Mouse (Mus musculus) midbrain, embryonic 12.5 days (tissue): ENCODE data around the gene Clcn7. TPM values are rescaled to one million over a fixed set of nuclear protein-coding genes. Genes with fewer than 3 reads are reported as not detected.
"Not testable (repeated sequence)": the region's sequence is repeated elsewhere in the genome, so short reads cannot be mapped to it uniquely, and the experiment has no call there.

ENCODE experiments used
- ATAC-seq: fragments of 200-750 bp; cut with Nextera tagmentation; 2 replicates; pipeline ENCODE4 v1.8.0; 2017; ENCODE audit warnings: low read depth, moderate TSS enrichment, moderate library complexity; ENCODE audit not compliant: low FRiP score
- H3K27ac ChIP-seq: fragments of 300-500 bp; sonication (generic); replicated peaks from 2 replicates; pipeline ENCODE4 v1.5.1; 2016; ENCODE audit warnings: mild to moderate bottlenecking
- H3K27me3 ChIP-seq: fragments of 300-500 bp; sonication (generic); 2 replicates; pipeline ENCODE4 v1.6.1; 2016; ENCODE audit warnings: mild to moderate bottlenecking
- H3K36me3 ChIP-seq: fragments of 300-500 bp; sonication (generic); 2 replicates; pipeline ENCODE4 v1.6.1; 2016
- H3K4me1 ChIP-seq: fragments of 300-500 bp; sonication (generic); 2 replicates; pipeline ENCODE4 v1.6.1; 2016
- H3K4me2 ChIP-seq: fragments of 300-500 bp; sonication (generic); replicated peaks from 2 replicates; pipeline ENCODE4 v1.6.1; 2016; ENCODE audit warnings: mild to moderate bottlenecking, moderate library complexity
- H3K4me3 ChIP-seq: fragments of 300-500 bp; sonication (generic); 2 replicates; pipeline ENCODE4 v1.5.1; 2016; ENCODE audit warnings: mild to moderate bottlenecking
- H3K9ac ChIP-seq: fragments of 300-500 bp; sonication (generic); replicated peaks from 2 replicates; pipeline ENCODE4 v1.6.1; 2016; ENCODE audit warnings: mild to moderate bottlenecking, moderate library complexity
- H3K9me3 ChIP-seq: fragments of 300-500 bp; sonication (generic); 2 replicates; pipeline ENCODE4 v1.6.1; 2016; ENCODE audit warnings: mild to moderate bottlenecking
- whole genome bisulfite sequencing: fragments of 180-500 bp; shearing (Covaris S2); methylation state at CpG from one replicate; pipeline ENCODE4 v1.1.7; 2016; 5-methylcytosine and 5-hydroxymethylcytosine counted together
- polyA plus RNA-seq: library from polyadenylated mRNA; unstranded; fragments of >200 nt; fragmentation: Nextera tagmentation; extraction: Ambion mirVana; gene quantifications from 2 replicates; pipeline ENCODE4 v1.2.1, GENCODE M21; 2016

Clcn7 gene
- polyA plus RNA-seq, 1 experiment from 2014 or later: 28.7 TPM

DNA sequence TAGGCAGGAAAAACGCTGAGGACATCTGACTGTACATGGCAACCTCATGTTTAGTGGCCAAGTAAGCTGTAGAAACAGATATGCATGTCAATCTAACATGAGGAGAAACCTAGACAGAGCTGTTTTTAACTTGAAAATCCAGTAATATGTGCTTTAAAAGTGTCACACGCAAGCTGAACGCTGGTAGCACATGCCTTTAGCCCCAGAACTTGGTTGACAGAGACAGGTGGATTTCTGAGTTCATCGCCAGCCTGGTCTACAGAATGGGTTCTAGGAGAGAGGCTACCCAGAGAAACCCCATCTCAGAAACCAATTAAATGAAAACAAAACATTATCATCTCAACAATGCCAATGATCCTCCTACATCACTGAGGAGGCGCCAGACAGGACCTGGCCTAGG lies 22.0 kb upstream of the Clcn7 start:
- Histone ChIP-seq H3K9me3 (no peaks in the 10 kb centered on the region), H3K4me3 (no peak overlapping the region), H3K36me3 (peaks cover 58% of the 10 kb centered on the region), H3K4me2 (no peak overlapping the region), H3K27ac (no peak overlapping the region), H3K4me1 (peaks cover 15% of the 10 kb centered on the region), H3K27me3 (no peaks in the 10 kb centered on the region), H3K9ac (no peak overlapping the region)
- no peak for ATAC-seq
- 90% methylated on average over 5 of the region's 5 CpGs for WGBS

DNA sequence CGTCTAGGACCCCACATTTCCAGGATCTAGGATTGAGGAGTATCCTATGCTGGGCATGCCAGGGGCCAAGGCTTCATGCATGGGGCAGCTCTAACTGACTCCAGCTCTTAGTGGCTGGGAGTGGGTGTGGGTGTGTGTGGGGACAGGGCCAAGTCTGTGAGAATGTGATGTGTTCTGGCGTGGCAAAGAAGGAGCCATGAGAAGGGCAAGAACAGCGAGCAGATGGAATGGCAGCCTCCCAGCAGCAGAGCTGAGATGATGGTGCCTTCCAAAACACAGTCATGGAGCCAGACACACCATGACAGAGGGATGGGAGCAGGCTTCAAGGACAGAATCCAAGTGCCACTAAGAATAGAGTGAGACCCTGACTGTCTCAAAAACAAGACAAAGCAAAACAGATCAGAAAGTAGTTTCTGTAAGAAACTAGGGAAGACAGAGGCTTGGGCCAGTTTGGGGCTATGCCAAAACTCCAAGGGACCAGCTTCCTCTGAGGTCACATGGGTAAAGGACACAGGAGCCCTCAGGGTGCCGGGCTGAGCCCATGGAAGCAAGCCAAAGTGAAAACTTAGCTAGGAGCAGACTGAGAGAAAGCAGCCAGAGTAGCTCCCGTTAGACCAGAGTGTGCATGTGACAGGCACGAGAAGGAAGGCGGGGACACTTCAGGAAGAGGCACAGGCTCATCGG lies 21.3 kb upstream of the Clcn7 start:
- H3K9me3 ChIP-seq: no peaks in the 10 kb centered on the region
- WGBS: 87% methylated on average over 8 of the region's 8 CpGs
- no peak overlapping the region for H3K4me3 ChIP-seq
- peaks cover 17% of the 10 kb centered on the region for H3K4me1 ChIP-seq
- H3K9ac ChIP-seq: no peak overlapping the region
- H3K27ac ChIP-seq: no peak overlapping the region
- H3K4me2 ChIP-seq: no peak overlapping the region
- H3K36me3 ChIP-seq: peaks cover 51% of the 10 kb centered on the region
- H3K27me3 ChIP-seq: no peaks in the 10 kb centered on the region
- no peak for ATAC-seq

DNA sequence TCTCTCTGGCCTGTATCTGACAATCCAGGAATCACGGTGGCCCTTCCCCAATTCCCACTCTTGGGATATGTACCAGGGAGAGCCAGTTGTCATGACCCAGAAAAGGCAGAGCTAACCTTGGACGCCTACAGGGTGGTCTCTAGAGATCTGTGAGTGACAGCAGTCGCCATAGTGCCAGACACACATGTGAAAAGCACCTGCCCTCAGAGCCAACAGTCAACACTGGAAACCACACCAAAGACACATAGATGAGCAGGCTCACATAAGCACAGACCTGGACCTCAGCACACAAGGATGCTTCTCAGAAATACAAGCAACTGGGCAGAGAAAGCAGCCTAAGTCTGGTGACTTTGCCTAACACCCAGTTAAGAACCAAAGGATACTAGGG lies 20.8 kb upstream of the Clcn7 start:
- WGBS: 85% methylated on average over 3 of the region's 3 CpGs
- Histone ChIP-seq H3K4me1 (peaks cover 17% of the 10 kb centered on the region), H3K27ac (no peak overlapping the region), H3K4me2 (no peak overlapping the region), H3K4me3 (no peak overlapping the region), H3K36me3 (peaks cover 46% of the 10 kb centered on the region), H3K9me3 (no peaks in the 10 kb centered on the region), H3K9ac (no peak overlapping the region), H3K27me3 (no peaks in the 10 kb centered on the region)
- ATAC-seq: no peak

DNA sequence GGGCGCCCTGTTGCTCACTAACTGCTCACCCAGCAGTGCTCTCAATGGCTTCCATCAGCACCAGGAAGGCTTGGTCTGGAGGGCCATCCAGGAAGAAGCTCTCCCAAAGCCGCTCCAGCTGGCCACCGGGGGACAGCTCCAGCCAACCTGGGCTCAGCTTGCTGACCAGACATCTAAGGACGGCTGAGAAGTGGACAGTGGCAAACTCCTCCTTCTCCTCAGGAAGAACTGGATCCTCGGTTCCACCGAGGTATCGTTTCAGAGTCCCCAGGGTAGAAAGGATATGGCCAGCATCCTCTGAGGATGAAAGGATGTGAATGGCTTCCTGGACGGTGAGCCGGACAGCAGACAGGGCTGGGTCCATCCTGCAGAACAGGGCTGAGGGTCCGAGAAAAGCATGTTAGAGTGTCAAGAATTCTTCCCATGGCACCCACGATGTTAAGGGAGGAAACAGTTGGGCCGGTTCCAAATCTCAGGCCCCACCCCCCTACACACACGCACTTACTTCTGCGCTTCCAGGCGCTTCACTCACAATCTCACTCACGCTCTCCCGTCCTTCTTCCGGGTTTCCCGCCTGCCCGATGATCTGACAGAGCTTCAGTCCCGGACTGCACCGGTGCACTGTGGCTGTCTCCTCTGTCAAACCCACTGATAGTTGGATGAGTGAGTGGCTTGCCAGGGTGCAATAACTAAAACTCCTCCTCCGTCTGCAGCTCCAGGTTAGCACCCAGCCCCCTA lies 18.1 kb upstream of the Clcn7 start:
- 13% methylated on average over 23 of the region's 23 CpGs for WGBS
- H3K4me1 ChIP-seq: peaks cover 17% of the 10 kb centered on the region
- H3K27ac ChIP-seq: peak overlapping the region; percentile 91
- H3K27me3 ChIP-seq: no peaks in the 10 kb centered on the region
- H3K9ac ChIP-seq: peak overlapping the region; percentile 75
- H3K4me2 ChIP-seq: peak overlapping the region; percentile 99
- H3K36me3 ChIP-seq: peaks cover 21% of the 10 kb centered on the region
- ATAC-seq: peak; percentile 62; the same call in 1 of the 2 replicates
- peak overlapping the region; percentile 63 for H3K4me3 ChIP-seq
- H3K9me3 ChIP-seq: no peaks in the 10 kb centered on the region

DNA sequence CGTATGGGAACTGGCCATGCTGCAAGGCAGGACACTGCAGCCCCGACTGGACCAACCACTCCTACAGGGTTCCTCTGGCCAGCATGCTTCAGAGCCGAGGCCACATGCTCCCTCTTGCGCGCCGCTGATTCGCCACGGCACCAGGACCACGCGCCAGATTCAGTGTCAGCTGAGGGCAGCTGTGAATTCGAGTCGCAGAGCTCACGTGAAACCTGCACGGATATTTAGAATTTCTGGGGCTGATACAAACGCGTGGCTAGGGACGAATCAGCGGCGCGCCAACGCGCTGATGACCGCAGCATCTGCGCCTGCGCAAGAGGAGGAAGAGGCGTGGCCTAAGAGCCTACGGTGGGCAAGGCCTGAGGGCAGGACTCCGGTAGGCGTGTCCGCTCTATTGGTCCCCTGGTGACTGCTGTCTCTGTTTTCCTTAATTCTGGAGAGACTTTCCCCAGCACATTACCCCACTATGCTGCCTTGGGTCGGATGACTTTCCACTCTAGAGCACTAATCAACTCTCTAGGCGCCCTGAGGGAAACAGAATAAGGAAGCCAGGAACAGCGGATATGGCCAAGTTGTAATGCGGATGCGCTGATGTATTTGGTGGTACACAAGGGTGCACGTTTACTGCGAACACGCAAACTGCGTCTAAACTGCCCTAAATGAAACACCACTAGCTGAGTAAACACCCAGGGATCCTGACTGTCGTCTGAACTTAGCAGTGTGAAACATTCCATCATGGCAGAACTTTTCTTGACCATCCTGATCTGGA lies 17.3 kb upstream of the Clcn7 start, which contains the start of gene Telo2:
TSS of gene Telo2 (minus strand) at position 304 of the 769 bp plus-strand sequence.
- Histone ChIP-seq H3K27ac (peak within 1 kb of the TSS; percentile 91), H3K9me3 (no peaks in the 10 kb centered on the region), H3K4me3 (peak within 1 kb of the TSS; percentile 63), H3K4me2 (peak within 1 kb of the TSS; percentile 99), H3K36me3 (peaks cover 14% of the 10 kb centered on the region), H3K27me3 (peaks cover 6% of the 10 kb centered on the region), H3K9ac (peak within 1 kb of the TSS; percentile 75), H3K4me1 (peaks cover 17% of the 10 kb centered on the region)
- peak; percentile 94 for ATAC-seq
- WGBS: 6% methylated on average over 40 of the region's 40 CpGs

DNA sequence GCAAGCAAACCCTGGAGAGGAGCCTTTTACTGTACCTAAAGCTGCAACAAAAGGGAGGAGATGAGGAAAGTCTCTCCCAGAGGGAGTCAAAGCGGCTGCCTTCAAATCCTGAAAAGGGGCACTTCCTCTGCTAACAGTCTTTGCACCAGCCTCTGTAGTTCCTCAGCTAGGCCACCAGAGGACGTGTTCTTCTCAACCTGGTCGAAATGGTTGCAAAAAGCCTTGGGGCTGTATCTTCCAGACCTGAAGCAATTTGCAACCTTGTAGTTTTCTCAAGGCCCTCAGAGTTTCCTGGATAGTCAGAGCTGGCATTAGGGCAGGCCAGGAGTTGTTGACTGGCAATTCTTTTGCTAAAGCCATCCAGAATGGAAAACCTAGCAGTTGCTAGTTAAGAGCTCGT lies 15.9 kb upstream of the Clcn7 start:
- H3K36me3 ChIP-seq: peaks cover 10% of the 10 kb centered on the region
- H3K27me3 ChIP-seq: peaks cover 6% of the 10 kb centered on the region
- no peak overlapping the region for H3K27ac ChIP-seq
- no peak overlapping the region for H3K9ac ChIP-seq
- no peak overlapping the region for H3K4me3 ChIP-seq
- peaks cover 17% of the 10 kb centered on the region for H3K4me1 ChIP-seq
- no peak overlapping the region for H3K4me2 ChIP-seq
- WGBS: 43% methylated on average over 4 of the region's 4 CpGs
- ATAC-seq: no peak
- no peaks in the 10 kb centered on the region for H3K9me3 ChIP-seq

DNA sequence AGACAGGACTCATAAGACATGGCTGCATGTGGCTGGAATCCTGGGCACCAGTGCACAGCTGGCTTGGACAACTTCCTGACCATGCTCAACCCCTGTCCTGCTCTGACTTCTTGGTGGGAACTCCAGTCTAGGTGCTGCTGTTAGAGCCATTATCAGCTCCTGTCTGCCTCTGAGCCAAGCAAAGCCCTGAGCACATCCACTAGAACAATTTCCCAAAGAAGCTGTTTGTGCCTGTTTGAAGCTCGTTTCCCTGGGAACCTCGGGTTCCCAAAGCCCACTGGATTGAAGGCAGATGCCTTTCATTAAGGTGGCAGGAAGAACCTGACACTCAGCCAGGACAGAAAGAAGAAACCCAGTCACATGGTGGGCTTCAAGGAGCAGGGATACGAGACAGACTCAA lies 12.8 kb upstream of the Clcn7 start, which contains the start of gene Ptx4:
TSS of gene Ptx4 (plus strand) at position 355 of the 400 bp plus-strand sequence.
- 58% methylated on average over 3 of the region's 3 CpGs for WGBS
- Histone ChIP-seq H3K4me3 (no peak within 1 kb of the TSS), H3K36me3 (no peaks in the 10 kb centered on the region), H3K4me2 (no peak within 1 kb of the TSS), H3K27ac (no peak within 1 kb of the TSS), H3K9me3 (no peaks in the 10 kb centered on the region), H3K27me3 (peaks cover 20% of the 10 kb centered on the region), H3K4me1 (peaks cover 5% of the 10 kb centered on the region; the same call in 1 of the 2 replicates), H3K9ac (0 out of 2 replicates have a peak within 1 kb of the TSS, but pooled peaks have one; percentile 28)
- no peak for ATAC-seq

DNA sequence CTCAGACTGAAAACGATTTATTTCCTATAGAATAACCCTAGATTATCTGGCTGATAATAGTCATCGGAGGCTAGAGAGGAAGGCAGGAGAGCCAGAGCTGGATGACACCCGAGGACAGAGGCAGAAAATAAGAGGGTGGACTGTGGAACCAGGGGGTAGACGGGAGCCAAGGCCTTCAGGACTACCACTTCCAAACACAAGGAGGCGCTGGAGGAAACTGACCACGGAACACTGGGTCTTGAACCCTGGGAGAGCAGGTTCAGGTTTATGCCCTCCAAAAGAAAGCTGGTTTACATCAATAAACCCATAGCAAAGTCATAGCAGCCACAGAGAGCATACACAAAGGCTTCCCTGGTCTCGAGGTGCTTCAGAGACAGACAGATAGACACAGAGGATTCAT lies 9.2 kb upstream of the Clcn7 start:
- 37% methylated on average over 7 of the region's 7 CpGs for WGBS
- no peak for ATAC-seq
- no peaks in the 10 kb centered on the region for H3K36me3 ChIP-seq
- no peak overlapping the region for H3K4me3 ChIP-seq
- no peak overlapping the region for H3K4me2 ChIP-seq
- H3K27me3 ChIP-seq: peaks cover 23% of the 10 kb centered on the region
- no peaks in the 10 kb centered on the region for H3K9me3 ChIP-seq
- H3K27ac ChIP-seq: no peak overlapping the region
- no peak overlapping the region for H3K9ac ChIP-seq
- no peaks in the 10 kb centered on the region for H3K4me1 ChIP-seq

DNA sequence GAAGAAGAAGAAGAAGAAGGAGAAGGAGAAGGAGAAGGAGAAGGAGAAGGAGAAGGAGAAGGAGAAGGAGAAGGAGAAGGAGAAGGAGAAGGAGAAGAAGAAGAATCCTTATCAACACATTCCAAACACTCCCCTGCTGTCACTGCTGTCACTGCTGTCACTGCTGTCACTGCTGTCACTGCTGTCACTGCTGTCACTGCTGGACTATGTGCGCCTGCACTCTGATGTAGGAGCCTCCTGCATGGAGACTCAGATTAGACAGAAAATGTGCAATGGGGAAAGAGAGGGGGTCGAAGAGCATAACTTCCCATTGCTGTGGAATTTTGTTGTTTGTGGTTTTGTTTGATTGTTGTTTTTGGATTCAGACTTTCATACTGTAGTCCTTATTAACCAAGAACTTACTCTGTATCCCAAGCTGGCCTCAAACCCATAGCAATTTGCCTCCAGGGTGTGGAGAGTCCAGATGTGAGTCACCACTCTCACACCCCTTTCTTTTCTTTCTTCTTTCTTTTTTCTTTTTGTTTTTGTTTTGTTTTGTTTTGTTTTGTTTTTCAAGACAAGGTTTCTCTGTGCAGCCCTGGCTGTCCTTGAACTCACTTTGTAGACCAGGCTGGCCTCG lies 7.6 kb upstream of the Clcn7 start:
- H3K27ac ChIP-seq, H3K4me2 ChIP-seq, H3K4me3 ChIP-seq, H3K36me3 ChIP-seq, H3K4me1 ChIP-seq, H3K9ac ChIP-seq, H3K9me3 ChIP-seq, ATAC-seq: not testable (repeated sequence)
- peaks cover 19% of the 10 kb centered on the region for H3K27me3 ChIP-seq
- WGBS: 84% methylated on average over 3 of the region's 3 CpGs

DNA sequence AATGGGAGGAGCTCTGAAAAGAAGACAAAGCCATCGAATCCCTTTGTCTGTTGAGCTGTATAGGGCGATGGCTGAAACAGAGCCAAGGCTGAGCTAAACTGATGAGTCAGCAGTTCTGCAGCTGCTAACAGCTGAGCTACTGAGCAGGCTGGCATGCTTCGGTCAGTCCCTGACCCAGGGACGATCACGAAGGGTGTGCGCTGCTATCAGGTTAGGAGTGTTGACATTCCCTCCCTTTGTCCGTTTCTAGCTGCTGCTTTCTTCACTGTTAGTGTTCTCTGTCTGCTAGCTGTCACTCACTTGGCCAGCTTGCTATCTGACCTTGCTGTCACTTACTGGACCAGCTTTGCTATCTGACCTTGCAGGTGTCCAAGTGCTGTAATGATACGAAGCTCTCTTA lies 6.1 kb upstream of the Clcn7 start:
- no peaks in the 10 kb centered on the region for H3K36me3 ChIP-seq
- no peak for ATAC-seq

DNA sequence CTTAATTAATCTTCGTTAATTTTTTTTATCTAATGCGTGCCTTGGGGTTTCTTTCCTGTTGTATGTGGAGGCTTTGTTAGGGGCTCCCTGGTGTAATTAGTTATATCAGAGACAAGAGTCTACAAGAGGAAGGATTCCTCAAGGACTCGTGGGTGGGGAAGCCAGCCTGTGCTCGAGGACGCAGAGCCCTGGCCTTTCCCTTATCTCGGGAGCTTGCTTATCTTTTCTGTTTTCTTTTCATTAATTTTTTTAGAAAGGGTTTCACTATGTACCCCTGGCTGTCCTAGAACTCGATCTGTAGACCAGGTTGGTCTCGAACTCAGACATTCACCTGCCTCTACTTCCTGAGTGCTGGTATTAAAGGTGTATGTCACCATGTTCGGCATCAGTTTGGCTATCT lies 5.5 kb upstream of the Clcn7 start:
- no peaks in the 10 kb centered on the region for H3K4me1 ChIP-seq
- H3K27ac ChIP-seq: no peak overlapping the region
- ATAC-seq: no peak
- H3K9ac ChIP-seq: no peak overlapping the region
- 83% methylated on average over 9 of the region's 9 CpGs for WGBS
- H3K36me3 ChIP-seq: no peaks in the 10 kb centered on the region
- H3K9me3 ChIP-seq: no peaks in the 10 kb centered on the region
- peaks cover 16% of the 10 kb centered on the region; the same call in 1 of the 2 replicates for H3K27me3 ChIP-seq
- H3K4me3 ChIP-seq: no peak overlapping the region
- no peak overlapping the region for H3K4me2 ChIP-seq

More for the DNA sequence above, 6.1 kb upstream of the Clcn7 start:
- Histone ChIP-seq H3K27ac (no peak overlapping the region), H3K4me1 (no peaks in the 10 kb centered on the region), H3K9ac (no peak overlapping the region), H3K9me3 (no peaks in the 10 kb centered on the region), H3K4me3 (no peak overlapping the region), H3K4me2 (no peak overlapping the region), H3K27me3 (peaks cover 17% of the 10 kb centered on the region; the same call in 1 of the 2 replicates)
- WGBS: 61% methylated on average over 8 of the region's 8 CpGs
